Mouse (Mus musculus) liver, adult 10 weeks (tissue): Measurements from ENCODE around the gene Zfp65. TPM values are rescaled to one million over a fixed set of nuclear protein-coding genes. Genes with fewer than 3 reads are reported as not detected.

Source experiments
- polyA plus RNA-seq: library from polyadenylated mRNA; stranded (reverse); fragments of 350-450 nt; fragmentation: Illumina TruSeq; extraction: RNeasy Lipid Tissue Mini Kit (QIAGEN cat#74804); gene quantifications from one replicate; pipeline ENCODE4 v1.2.3, GENCODE M21; 2014; ENCODE audit warnings: low read depth, low replicate concordance

Zfp65 gene
- polyA plus RNA-seq = 13.2 TPM

GRCm38 (mm10) chr13:67728641-67729318 lies at the start of gene Zfp65:
Zfp65 (minus strand) TSS chr13:67729173.

GRCm38 (mm10) chr13:67754333-67755306 lies 25.6 kb upstream of the Zfp65 start, which contains the start of gene Zfp85:
Zfp85 (minus strand) TSS chr13:67755228.

GRCm38 (mm10) chr13:67686971-67687370 lies 42.0 kb downstream of the Zfp65 start, which contains the start of gene Zfp738:
Zfp738 (minus strand) TSS chr13:67687071.

Other genes with a start within 250 kb of the Zfp65 start
- gene Zfp874b, start 244.9 kb downstream of the Zfp65 start, polyA plus RNA-seq = 22.3 TPM
- 14.5 TPM for gene Zfp58, start 228.6 kb downstream of the Zfp65 start, polyA plus RNA-seq
- gene Gm26965, start 203.0 kb downstream of the Zfp65 start, polyA plus RNA-seq = not detected
- gene Zfp87, start 203.0 kb downstream of the Zfp65 start, polyA plus RNA-seq = 9.1 TPM
- gene Zfp748, start 175.3 kb downstream of the Zfp65 start, polyA plus RNA-seq = 8.8 TPM
- 15.0 TPM for gene Zfp729b, start 119.5 kb downstream of the Zfp65 start, polyA plus RNA-seq
- not detected for gene Gm49345, start 91.4 kb downstream of the Zfp65 start, polyA plus RNA-seq
- 8.7 TPM for gene Zfp729a, start 91.4 kb downstream of the Zfp65 start, polyA plus RNA-seq
- 5.6 TPM for gene Zfp738, start 42.1 kb downstream of the Zfp65 start, polyA plus RNA-seq
- 8.2 TPM for gene Zfp85, start 26.1 kb upstream of the Zfp65 start, polyA plus RNA-seq
- gene Zfp493, start 50.5 kb upstream of the Zfp65 start, polyA plus RNA-seq = 2.6 TPM
- gene Zfp273, start 84.6 kb upstream of the Zfp65 start, polyA plus RNA-seq = 8.4 TPM
- 2.5 TPM for gene Gm10037, start 101.9 kb upstream of the Zfp65 start, polyA plus RNA-seq
- gene BC048507, start 134.2 kb upstream of the Zfp65 start, polyA plus RNA-seq = not detected